Mouse (Mus musculus): ENCODE measurements around the gene Slc25a42.

Gene Slc25a42

DNA sequence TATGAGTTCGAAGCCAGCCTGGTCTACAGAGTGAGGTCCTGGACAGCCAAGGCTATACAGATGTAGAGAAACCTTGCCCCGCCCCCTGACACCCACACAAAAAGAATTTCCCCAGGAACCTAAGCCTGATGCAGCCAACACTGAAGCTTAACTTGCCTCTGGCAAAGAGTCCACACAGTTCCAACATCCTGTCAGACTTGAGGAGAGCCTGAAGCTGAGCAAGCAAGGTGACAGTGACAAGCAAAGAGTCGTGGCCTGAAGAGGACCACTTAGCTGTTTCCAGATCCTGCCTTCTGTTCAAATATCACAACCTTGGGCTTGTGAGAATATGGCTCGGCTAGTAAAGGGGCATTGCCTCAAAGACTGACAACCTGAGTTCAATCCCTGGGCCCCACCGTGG, 3.0 kb upstream of the Slc25a42 start:
- DNase-seq (ENCODE audit: low spot score in 2 of 2), result no peak

DNA sequence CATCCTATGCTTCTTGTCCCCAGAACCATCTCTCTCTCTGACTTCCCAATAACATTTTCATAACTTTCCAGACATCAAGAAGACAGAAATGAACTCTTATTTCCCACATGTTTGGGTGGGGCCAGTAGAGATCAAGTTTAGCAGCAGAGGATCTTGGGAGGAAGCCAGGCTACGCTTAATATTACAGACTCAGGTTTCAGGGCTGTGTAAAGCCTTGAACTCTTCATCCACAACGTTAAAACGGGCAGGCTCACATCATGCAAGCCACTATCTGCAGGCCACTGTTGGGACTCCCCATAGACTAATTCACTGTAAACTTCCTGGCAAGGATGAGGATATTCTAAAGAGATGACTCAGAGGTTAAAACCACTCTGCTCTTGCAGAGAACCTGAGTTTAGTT, 2.3 kb upstream of the Slc25a42 start:
- no peak for DNase-seq (ENCODE audit: low spot score in 2 of 2)

DNA sequence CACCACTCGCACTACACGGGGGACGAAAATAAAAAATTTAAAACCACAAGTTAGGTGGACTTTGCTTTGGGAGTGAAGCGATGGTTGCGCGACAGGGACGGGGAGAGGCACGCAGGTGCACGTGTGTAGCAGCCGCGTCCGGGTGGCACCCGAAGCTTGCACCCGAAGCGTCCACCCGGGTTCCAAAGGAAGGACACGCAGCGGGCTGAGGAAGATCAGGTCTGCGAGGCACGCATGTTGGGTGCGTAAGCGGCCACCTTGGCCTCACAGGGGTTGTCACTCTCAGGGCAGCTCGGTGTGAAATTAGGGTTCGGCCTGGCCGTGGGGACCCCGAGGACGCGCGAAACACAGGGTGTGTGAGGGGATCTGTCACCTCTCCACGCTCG, 386 bp downstream of the Slc25a42 start:
- DNase-seq (ENCODE audit: low spot score in 2 of 2), result peak in 1 of 2 experiments; percentile 36

DNA sequence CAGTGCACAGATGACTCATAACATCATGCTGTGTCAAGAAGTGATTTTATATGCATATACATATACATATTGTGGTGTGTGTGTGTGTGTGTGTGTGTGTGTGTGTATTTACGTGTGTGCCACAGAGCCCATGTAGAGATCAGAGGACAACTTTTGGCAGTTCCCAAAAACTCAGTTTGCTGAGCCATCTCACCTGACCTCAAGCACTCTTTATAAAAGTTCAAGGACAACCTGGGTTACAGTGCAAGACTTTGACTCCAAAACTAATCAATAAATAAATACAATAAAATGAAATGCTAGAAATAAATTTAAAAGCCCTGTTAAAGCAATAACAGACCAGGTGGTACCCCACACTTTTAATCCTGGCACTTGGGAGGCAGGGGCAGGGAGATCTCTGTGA, 830 bp downstream of the Slc25a42 start:
- no peak for DNase-seq (ENCODE audit: low spot score in 2 of 2)

DNA sequence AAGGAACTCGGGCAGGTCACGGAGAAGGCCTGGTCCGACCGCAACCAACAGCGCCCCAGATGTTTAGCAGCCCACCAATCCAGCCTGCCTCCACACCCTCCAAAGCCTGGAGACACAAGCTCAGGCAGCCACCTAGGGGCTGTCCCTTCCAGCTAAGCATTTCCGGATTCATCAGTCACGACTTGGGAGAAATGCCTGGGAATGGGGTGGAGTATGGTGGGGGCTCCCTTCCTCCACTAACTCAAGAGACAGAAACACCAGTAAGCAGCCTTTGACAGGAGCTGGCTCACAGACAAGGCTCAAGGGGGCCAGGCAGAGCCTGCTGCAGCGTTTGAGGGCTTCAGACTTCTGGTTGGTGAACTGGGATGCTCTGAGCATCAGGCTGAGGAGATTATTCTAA, 1.6 kb downstream of the Slc25a42 start:
- peak in 1 of 2 experiments; percentile 44 for DNase-seq (ENCODE audit: low spot score in 2 of 2)

DNA sequence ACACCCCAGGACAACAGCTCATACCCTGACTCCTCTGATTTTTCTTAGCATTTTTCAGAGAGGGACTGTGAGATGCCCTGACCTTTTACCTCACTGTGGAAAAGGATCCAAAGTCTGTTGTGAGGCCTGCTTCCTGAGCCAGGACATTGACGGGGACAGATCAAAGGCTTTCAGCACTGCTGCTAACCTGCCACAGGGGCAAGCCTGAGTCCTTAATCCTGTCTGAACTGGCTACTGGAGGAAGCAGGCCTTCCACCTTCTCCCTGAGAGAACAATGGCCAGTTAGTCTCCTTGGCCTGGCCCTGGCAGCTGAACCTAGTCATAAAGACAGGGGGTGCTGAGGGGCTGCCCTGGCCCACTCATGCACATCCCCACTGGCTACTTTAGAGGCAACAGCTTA, 4.0 kb downstream of the Slc25a42 start:
- no peak for DNase-seq (ENCODE audit: low spot score in 2 of 2)

DNA sequence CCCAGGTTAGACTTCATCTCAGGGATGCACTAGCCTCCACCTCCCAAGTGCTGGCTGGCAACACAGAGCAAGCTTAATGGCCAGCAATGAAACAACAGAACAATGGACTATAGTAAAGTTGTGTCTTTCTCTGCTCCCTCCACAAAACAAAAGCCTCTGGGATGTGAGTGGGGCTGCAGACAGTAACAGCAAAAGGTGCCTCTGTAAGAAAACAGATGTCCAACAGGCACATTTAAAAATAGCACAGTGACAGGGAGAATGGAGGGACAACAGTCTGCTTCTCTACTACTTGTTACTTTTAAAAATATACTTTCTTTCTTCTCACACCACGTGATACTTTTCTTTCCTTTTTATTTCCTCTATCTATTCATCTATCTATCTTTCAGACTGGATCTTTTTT, 7.3 kb downstream of the Slc25a42 start:
- no peak for DNase-seq (ENCODE audit: low spot score in 2 of 2)

DNA sequence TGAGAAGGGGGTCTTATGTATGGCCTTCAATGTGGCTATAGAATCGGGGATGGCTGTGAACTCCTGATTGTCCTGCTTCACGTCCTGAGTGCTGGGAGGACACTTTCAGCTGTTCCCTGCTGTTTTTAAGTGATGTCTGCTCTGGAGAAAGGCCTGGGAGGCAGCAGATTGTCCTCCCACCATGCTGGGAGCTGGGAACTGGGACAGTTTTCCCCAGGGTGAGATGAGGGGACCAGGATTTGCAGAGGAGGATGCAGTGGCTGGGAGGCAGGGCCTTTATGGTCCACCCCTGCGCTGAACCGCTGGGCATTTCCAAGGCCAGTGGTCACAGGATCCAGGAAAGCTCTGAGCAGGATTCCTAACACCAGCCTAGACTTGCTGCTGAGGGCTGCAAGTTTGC, 9.0 kb downstream of the Slc25a42 start:
- DNase-seq (ENCODE audit: low spot score in 2 of 2), result no peak

DNA sequence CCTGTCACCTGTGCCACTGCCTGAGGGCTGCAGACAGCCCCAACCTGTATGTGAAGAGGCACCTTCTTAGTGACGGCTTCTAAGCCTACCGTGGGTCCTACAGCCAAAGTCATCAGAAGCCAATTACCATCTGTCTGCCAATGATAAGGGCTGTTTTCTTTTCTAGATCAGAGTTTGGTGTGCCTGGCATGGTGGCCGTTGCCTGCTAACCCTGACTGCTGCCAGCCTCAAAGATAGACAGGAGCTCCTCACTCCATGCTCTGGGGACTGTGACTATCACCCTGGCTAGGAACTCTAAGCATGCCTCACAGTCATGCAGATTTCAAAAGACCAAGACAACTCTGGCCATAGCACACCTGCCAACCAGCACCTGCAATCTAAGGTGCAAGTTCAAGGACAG, 10.7 kb downstream of the Slc25a42 start:
- no peak for DNase-seq (ENCODE audit: low spot score in 2 of 2)

DNA sequence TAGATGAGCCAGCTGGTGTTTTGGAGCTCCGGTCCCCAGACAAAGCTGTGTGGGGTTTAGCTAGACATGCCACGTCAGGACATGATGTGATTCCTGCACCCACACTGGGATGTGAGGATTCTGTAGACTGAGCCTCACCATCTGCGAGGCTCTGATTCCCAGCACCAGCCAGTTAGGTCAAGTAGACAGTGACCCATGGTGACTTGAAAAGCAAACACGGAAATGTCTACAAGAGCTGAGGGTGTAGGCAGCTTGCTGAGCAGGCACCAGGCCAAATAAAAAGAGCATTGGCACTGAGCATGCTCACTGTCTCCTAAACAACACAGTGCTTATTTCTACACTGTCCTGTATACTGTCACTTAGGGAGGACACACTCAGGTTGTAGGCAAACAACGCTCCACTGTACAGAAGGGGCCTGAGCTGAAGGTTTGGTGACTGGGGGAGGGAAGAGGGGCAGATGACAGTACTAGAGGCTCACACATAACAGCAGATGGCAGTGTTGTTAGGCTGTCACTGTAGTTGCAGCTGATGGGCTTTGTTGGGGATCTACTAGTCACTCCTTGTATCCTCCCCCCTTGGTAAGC, 11.9 kb downstream of the Slc25a42 start:
- DNase-seq (ENCODE audit: low spot score in 2 of 2), result peak; percentile 22 to 50

DNA sequence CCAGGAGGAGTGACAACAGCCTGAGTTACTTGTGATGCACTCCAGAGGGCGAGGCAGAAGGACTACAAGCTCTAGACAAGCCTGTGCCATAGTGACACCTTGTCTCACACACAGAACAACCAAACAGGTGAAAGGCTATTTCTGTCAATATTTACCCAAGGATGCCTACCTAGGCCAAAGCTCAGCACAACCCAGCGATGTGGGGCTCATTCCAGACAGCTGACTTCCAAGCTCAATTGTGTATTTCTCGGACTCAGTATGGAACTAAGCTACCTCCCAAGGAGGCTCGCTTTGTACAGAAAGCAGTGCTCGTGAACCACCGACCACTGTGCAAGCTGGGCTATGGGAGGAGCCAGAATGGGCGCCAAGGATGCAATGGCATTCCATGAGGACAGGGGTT, 14.5 kb downstream of the Slc25a42 start:
- DNase-seq (ENCODE audit: low spot score in 2 of 2), result no peak

DNA sequence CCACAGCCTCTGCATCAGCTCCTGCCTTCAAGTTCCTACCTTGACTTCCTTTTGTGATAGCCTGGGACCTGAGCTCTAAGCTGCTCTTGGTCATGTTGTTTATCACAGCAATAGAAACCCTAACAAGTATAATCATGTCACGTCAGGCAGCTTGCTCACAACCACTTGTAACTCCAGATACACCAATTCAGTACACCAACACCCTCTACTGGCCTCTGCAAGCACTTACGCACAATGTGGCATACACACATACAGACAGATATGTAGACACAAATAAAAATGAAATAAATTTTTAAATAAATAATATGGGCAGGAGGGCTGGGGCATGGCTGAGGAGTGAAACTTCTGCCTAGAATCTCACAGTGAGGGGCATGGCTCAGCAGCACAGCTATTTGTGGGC, 16.3 kb downstream of the Slc25a42 start:
- no peak for DNase-seq (ENCODE audit: low spot score in 2 of 2)

DNA sequence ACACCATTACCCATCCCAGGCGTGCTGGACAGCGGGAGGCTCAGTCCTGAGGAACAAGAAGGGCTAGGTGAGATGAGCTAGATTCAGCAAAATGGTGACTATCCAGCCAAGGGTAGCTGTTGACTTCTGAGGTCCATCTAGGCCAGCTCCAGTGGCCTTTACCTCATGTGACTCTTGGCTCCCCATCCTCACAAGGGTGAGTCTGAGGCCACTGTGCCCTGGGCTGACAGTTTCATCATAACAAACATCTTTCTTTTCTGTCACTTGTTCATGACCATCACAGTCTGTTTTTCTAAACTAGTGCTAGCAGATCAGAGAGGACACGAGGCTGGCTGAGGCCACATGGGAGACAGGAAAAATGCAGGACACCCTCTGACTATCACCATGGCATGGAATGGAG, 17.9 kb downstream of the Slc25a42 start:
- DNase-seq (ENCODE audit: low spot score in 2 of 2), result no peak

DNA sequence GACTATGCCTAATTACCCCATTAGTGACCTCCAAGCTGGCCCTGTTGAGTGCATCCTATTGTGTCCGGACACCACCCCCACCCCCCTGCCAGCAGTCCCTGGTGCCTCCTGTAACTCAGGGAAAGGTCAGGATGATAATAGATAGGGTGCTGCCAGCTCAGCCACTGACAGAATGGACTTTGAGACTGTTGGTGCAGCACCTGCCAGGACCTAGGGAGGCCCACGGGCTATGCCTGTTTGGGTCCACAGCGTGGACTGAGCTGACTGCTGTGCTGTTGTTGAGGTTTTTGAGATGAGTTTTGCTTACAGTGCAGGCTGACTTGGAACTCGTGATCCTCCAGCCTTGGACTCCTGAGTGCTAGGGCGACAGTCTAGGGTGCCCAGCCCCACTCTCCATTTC, 18.9 kb downstream of the Slc25a42 start:
- no peak for DNase-seq (ENCODE audit: low spot score in 2 of 2)

DNA sequence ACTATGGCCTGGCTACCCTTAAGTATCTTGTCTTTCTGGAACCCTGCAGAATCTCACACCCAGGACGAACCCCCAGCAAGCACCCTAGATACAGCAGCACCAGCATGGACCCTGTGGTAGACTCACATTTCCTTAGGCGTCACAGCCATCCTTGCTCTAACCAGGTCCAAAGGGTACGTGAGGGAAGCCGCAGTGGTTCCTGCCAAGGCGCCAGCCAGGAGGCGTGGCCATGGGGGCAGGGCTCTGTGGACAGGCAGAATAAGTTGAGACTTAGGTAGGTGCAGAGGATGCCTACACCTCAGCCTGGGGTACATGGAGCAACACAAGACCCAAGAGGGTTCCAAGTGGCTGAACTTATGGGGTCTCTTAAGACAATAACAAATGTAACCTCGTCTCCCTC, 23.4 kb downstream of the Slc25a42 start:
- DNase-seq (ENCODE audit: low spot score in 2 of 2), result no peak

DNA sequence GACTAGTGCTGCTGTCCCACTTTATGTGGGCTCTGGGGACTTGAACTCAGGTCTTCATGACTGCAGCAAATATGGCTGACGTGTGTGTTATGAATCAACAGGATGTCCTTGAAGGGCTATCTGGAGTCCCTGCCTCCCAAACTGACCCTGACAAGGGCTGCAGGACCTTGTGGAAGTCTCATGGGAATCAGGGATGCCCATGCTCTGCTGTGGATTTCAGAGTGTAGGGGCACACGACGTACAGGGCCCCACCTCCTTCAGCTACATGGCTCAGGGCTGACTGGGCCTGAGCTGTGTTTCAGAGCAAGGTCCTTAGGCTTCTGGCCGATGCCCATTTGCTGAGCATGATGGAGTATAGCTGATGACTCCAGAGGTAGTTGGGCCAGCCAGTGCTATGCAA, 28.9 kb downstream of the Slc25a42 start:
- no peak for DNase-seq (ENCODE audit: low spot score in 2 of 2)

DNA sequence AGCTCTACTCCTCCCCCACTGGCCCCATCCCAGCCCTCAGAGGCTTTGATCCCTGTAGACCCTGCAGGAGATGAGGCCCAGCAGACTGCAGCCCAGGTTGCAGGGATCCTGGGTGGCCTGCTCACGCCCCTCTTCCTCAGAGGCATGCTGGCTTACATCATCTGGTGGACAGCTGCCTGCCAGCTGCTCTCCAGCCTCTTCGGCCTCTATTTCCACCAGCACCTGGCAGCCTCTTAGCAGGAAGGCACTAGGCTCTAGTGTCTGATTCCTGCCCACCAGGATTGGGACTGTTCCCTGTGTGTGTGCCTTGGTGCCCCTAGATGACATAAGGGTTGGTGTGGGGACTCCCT, 30.2 kb downstream of the Slc25a42 start:
- DNase-seq (ENCODE audit: low spot score in 2 of 2), result no peak

DNA sequence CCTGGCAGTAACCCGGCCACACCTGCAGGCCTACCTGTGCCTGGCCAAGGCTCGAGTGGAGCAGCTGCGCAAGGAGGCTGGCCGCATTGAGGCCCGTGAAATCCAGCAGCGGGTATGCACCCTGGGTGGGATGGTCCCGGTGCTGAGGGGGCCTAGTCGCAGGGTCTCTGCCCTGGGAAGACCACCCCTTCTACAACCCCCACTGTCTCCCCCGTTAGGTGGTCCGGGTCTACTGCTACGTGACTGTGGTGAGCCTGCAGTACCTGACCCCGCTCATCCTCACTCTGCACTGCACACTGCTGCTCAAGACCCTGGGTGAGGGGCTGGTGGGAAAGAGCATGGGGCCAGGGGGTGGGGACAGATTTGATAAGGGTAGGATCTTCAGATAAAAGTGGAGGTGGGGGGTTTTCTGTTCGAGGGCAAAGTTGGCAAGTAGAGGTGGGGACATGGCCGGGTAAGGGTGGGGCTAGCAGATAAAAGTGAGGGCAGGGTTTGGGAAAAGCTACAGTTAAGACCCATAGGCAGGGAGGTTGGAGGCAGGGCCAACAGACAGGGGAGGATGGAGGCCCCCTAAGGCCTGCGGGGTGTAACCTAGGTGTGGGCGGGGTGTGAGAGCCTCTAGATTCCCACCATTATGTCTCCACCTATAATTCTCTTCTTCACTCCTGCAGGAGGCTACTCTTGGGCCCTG, 30.7 kb downstream of the Slc25a42 start:
- no peak for DNase-seq (ENCODE audit: low spot score in 2 of 2)

DNA sequence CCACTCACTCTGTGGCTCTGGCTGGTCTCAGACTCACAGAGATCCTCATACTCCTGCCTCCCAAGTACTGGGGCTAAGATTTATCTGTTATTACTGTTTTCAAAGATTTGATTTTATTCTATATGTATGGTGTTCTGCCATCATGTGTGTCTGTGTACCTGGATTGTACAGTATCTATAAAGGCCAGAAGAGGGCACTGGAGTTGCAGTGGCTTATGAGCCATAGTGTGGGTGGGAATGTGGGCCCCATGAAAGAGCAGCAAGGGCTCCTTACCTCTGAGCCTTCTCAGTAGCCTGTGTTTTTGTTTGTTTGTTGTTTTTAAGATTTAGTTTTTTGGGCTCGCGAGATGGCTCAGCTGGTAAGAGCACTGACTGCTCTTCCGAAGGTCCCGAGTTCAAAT, 33.0 kb downstream of the Slc25a42 start:
- DNase-seq (ENCODE audit: low spot score in 2 of 2), result no peak

DNA sequence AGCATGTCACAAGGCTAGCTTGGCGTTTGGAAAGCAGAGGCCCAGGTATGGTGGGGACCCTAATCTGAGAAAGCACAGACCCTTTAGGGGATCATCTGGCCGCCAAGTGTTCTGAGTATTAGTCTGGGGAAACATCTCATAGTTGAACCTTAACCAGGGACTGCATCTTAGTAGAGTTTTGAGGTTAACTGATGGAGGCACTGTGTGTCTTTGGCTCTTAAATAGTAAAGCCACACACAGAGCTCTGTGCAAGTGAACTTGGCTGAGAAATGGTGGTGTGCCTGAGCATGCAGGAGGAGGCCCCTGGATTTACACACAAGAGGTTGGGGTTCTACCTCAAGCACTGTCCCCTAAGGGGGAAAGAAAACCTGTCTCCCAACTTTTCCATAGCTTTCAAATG, 33.9 kb downstream of the Slc25a42 start:
- DNase-seq (ENCODE audit: low spot score in 2 of 2), result no peak

DNA sequence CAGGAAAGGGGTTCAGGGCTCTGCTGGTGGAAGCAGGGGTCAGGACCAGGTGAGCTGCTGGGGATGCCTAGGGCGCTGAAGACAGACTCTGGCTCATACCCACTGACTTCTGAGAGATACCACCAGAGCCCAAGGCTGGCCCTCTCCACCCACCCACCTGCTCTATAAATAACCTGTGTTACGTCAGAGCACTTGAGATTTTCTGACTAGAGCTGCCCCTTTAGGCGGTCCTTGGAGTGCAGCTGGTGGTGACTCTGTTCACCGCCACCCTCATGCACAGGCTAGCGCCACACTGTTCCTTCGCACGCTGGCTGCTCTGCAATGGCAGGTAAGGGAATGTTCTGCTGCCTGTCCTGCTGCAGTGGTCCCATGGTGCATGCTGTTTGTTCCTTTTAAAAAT, 38.0 kb downstream of the Slc25a42 start:
- DNase-seq (ENCODE audit: low spot score in 2 of 2), result no peak

DNA sequence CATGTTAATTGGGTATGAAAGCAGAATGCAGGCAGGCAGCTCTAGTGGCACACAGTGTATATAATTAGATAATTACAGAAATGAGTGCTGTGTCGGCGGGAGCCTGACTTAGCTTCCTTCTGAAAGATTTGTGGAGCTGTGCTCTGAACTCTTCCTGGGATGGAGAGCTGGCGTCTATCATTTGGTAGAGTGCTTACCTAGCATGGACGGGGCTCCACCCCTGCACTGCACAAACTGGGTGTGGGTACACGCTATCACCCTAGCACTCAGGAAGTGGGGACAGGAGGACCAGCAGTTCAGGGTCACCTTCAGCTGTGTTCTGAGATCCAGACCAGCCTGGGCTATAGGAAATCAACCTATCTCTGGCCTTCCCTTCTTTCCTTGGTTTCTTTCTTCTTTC, 38.8 kb downstream of the Slc25a42 start:
- DNase-seq (ENCODE audit: low spot score in 2 of 2), result no peak

DNA sequence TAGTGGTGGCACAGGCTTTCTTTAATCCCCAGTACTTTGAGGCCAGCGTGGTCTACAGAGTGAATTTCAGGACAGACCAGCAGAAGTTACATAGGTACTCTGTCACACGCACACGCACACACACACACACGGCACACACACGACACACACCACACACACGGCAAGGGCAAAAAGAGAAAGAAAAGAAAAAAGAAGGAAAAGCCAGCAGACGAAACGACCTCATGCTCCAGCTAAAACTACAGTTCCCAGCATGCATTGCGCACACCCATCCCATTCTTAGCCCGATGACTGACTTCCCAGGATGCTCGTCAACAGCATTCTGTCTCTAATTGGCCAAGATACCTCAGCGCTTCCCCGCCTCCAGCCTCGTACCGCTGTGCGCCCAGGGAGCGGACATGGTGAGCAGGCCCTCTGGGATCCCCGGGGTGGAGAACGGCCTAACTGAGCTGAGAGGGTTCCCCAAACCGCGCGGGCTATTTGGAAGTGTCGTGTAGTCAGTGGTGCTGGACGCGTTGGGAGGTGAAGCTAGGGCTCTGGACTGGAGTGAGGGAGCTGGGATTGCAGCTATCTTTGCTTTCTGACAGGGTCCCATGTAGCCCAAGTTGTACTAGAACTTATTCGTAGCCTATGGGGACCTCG, 39.9 kb downstream of the Slc25a42 start, which contains the start of gene Tmem161a:
Gene Tmem161a (plus strand): TSS at position 314 of the 639 bp plus-strand sequence.
- peak; percentile 78 to 90 for DNase-seq (ENCODE audit: low spot score in 2 of 2)

DNA sequence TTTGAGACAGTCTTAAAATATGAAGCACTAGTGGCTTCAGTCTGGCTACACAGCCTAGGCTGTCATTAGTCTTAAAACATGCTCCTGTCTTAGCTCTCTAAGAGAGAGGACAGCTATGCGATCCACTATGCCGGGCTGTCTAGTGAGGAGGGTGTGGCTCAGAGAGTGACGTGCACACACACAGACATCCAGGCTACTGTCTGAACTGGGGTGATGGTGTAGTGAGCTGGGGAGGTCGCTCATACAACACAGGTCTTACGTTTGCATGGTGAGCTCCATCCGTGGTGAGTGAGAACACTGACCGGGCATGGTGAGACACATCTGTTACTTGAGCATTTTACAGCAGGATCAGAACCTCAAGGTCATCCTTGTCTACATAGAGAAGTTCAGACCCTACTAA, 40.9 kb downstream of the Slc25a42 start:
- DNase-seq (ENCODE audit: low spot score in 2 of 2), result no peak

Measured in frontal cortex, postnatal 25 days (tissue).